Mouse (Mus musculus) heart, adult 8-10 months (tissue): ENCODE data around the gene Bsn. TPM values are rescaled to one million over a fixed set of nuclear protein-coding genes. Genes with fewer than 3 reads are reported as not detected.

ENCODE experiments used
- DNase-seq: peaks from one replicate; pipeline ENCODE4 v3.0.0; 2022; ENCODE audit warnings: low spot score
- total RNA-seq, 4 experiments: library from RNA; stranded (reverse); gene quantifications; 2 replicates each; pipeline ENCODE4 v1.2.4; 2022

Bsn gene
- total RNA-seq: under 1 TPM; 0.05 to 0.06 (median 0.06) TPM

DNA sequence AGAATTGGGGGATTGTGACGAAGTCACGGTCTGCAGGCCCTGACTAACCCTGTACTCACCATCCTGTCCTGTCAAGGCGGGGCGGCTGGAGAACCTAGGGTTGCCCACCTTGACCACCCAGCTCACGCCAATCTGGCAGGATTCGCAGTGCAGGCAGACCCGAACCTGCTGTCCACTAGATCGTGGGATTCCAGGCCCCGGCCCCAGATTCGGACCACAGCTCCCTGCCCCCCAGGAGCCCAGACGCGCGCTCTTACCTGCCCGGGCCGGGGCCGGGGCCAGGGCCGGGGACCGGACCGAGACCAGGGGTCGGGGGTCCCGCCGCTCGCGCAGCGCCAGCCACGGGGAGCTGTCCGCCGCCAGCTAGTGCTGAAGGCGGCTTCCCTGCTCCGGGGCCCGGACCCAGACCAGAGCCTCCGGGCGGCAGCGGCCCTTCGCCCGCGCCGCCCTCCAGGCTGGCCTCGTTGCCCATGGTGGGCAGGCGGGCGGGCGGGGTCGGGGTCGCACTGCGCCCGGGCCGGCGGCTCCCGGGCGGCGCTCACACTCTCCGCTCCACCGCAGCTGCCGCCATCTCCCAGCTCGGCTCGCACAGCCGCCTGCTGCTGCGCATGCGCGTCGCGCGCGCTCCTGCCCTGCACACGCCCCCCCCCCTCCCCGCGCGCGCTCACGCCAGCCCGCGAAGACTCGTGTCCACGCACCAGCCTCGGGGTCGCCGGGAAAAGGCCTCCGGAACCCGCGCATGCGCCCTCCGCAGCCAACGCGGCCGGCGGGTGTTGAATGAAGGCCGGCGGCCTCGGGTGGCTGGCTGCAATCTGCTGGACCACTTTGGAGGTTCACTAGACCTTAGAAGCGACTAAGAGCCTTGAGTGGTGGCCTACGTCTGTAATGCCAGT is at the start of gene Bsn:
TSS of gene Bsn (minus strand) at position 598 of the 893 bp plus-strand sequence.
- no peak for DNase-seq

DNA sequence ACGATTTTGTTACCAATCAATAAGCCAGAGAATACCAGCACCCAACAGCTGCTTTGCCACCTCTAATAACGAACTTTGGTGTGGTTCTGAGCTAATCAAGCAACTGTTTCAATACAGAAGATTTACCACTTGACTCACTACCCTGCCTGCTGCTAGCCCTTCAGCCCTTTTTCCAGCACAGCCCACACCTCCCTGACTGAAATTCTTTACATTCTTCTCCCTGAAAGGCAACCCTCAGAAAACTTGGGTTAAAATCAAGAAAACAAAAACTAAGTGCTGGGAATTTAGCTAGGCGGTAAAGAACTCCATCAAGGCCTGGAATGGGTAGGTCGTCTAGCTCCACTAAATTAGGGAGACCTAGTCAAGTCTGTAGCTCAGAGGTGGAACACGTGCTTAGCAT is 49.8 kb upstream of the Bsn start:
- no peak for DNase-seq

DNA sequence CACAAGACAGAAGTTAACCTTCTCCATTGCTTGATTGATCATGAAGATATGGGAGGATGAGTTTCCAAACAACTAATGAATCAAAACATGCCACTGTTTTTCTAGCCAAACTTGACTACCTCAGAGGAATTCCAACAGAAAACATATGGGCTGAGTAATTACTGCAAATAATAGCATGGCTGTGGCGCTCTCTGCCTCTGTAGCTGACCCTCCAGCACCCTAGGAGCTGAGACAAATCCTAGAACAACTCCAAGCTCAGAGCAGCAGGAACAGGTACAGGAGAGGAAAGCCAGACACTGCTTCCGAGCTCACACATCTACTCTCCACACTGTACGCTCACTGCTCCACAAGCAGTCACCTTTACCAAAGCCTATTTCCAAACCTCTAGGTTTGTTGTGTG is 48.6 kb upstream of the Bsn start:
- DNase-seq: no peak

- DNase-seq: no peak
Measured at GRCm38 (mm10) chr9:108238402-108238801, 48.2 kb upstream of the Bsn start.

- DNase-seq: no peak
Measured at GRCm38 (mm10) chr9:108234682-108235081, 44.5 kb upstream of the Bsn start.

DNA sequence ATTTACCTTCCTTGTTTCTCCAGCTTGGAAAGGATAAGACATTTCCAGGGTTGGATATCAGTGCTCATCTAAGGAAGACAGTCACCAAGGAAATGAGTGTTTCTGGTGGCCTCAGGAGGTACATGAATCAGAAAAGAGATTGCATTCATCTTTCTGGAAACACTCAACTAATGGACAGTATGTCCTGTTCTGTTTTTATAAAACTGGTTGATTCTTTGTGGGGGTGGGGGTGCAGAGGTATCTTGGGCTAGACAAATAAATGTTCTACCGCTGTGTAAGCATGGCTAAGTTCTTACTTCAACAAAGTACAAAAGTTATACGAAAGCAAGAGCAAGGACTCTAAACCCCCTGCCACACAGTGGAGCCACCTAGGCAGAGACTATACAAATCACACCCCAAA is 42.7 kb upstream of the Bsn start:
- no peak for DNase-seq

GRCm38 (mm10) chr9:108227911-108228649 is 37.9 kb upstream of the Bsn start:
- no peak for DNase-seq

- no peak for DNase-seq
Measured at GRCm38 (mm10) chr9:108225166-108225565, 35.0 kb upstream of the Bsn start.

- DNase-seq: no peak
Measured at GRCm38 (mm10) chr9:108223633-108224032, 33.4 kb upstream of the Bsn start.

- no peak for DNase-seq
Measured at GRCm38 (mm10) chr9:108221566-108221965, 31.4 kb upstream of the Bsn start.

DNA sequence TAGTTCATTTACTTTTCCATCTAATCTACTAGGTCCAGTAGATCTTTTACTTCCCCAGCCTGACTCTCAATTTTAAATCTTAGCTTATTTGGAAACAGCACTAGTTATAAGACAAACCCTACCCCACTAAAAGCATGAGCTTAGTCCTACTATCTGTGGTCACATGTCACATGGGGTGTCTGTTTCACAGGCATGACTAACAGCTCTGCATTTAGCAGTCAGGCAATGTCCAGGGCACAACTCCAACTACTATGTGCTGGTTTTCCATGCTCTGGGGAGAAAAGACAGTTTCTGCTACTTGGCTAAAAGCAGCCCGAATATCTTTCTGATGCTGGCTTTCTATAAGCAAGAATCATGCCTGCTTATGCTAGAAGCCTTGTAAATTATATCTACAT is 30.2 kb upstream of the Bsn start:
- DNase-seq: peak; percentile 82

- peak; percentile 32 for DNase-seq
Measured at GRCm38 (mm10) chr9:108219766-108220379, 29.7 kb upstream of the Bsn start.

DNA sequence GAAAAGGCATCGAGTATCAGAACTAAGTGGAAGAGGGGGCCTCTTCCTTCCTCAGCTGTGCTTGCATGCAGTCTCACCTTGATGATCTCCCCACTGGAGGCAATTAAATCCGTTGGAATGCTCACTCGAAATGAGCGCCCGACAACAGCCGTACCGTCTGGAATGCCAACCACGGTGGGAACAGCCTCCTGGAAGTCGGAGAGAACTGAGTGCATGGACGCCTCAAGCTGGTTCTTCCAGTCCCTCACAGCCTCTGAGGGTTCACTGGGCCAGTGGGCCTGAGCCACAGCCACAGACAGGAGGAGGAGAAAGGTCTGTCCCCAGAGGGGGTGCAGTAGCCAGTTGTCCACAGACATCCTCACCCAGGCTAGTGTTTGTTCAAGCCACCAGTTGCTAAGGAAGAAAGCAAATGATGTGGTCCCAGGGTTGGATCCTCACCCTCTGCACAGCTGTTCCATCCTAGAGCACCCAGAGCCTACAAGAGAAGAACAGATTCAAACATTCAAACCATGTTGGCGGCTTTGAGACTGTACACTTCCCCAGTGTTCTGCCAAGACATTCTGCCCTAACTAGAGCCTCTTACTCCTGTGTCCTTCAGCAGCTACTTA is 27.9 kb upstream of the Bsn start:
- DNase-seq: peak; percentile 30

GRCm38 (mm10) chr9:108217406-108217805 is 27.2 kb upstream of the Bsn start:
- DNase-seq: no peak

DNA sequence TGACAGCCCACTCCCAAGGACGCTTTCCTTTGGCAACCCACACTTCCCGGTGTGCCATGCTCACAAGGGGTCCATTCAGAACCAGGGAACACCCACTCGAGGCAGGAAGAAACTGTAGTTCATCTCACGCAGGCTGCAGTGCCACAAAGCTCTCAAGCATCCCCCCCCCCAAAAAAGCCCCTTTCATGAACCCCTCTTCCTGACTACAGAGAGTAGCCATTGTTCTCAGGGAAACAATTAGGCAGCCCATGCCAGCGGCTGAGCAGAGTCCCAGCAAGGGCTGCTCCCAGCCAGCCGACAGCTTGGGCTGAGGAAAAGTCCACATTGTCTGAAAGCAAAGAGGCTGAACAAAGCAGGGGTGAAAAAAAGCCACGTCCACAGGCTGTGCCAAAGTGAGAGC is 22.9 kb upstream of the Bsn start:
- DNase-seq: no peak

DNA sequence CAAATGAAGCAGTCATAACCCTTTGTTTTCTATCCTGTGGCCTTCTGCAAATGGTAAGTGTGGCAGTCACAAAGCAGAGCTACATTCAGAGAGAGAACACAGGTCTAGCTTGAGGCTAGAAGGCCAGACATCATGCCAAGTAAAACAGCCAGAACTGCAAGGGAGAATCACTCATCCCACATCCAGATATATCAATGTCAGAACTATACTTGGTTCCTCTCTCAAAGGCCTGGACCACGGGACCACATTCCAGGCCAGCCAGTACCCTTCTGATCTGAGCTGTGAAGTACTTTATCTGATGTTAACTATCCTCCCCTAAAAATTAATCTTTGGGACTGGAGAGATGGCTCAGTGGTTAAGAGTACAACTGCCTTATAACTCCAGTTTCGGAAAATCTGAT is 22.2 kb upstream of the Bsn start:
- no peak for DNase-seq

GRCm38 (mm10) chr9:108205571-108205901 is 15.4 kb upstream of the Bsn start:
- no peak for DNase-seq

DNA sequence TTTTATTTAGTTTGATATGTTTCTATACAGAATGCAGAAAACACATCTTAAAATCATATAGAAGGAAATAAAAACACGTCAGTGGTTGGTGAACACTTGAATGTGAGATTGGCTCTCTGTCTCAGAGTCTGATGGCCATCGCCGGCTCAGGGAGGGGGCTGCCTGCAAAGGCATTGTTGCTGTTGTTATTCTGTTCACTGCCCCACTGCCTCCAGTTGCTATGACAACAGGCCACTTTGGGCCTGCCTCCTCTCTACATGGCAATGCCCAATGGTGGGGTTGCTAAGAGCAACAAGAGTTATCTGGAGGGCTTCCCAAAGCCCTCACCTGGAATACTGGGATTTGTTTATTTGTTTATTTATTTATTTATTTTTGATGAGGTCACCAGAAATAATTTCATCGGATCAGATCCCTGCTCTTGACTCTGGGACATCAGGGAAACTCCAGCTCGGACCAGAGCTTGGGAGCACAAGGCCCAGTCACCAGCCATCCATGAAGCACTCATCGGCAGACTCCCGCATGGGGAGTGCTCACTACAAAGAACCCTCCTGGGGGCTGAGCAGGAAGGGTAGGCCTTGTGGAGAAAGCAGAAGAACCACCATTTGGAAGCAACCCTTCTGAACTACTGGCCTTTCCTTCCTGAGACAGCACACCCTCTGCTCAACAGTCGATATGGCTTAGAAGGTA is 14.8 kb upstream of the Bsn start:
- no peak for DNase-seq

GRCm38 (mm10) chr9:108203015-108203414 is 12.8 kb upstream of the Bsn start:
- peak; percentile 66 for DNase-seq

GRCm38 (mm10) chr9:108202169-108202568 is 12.0 kb upstream of the Bsn start:
- DNase-seq: no peak

GRCm38 (mm10) chr9:108201160-108201559 is 11.0 kb upstream of the Bsn start:
- peak; percentile 93 for DNase-seq

- no peak for DNase-seq
Measured at GRCm38 (mm10) chr9:108198621-108199020, 8.4 kb upstream of the Bsn start.
